Mouse (Mus musculus): ENCODE measurements around the gene Bscl2. TPM values are rescaled to one million over a fixed set of nuclear protein-coding genes. Genes with fewer than 3 reads are reported as not detected.

Bscl2 gene
- polyA plus RNA-seq (2014; fragmentation: Nextera tagmentation; extraction: Ambion mirVana): 44.9 and 47.3 TPM in 2 replicates

- peak within 1 kb of the TSS; percentile 73 for H3K9ac ChIP-seq (ENCODE audit: low read depth, low read length)
- H3K27me3 ChIP-seq (replicated peaks; ENCODE audit: control insufficient read depth, insufficient read depth, low read length): no peaks in the 10 kb centered on the region
- DNase-seq (ENCODE audit: low spot score) (peak; percentile 92), ATAC-seq (ENCODE audit: low read depth) (peak; percentile 84)
- WGBS: under 1% methylated on average over 28 of the region's 38 CpGs
- H3K9me3 ChIP-seq (ENCODE audit: control insufficient read depth, low read length): no peaks in the 10 kb centered on the region
- peak within 1 kb of the TSS; percentile 97 for H3K27ac ChIP-seq (replicated peaks; ENCODE audit: low read depth, low read length)
- peak within 1 kb of the TSS; percentile 63 for H3K4me2 ChIP-seq (ENCODE audit: low read depth, low read length)
- H3K36me3 ChIP-seq (ENCODE audit: control insufficient read depth, insufficient read depth, low read length): peaks cover 38% of the 10 kb centered on the region
- peak within 1 kb of the TSS; percentile 44 for H3K4me3 ChIP-seq (ENCODE audit: low read depth, low read length)
- H3K4me1 ChIP-seq (ENCODE audit: control insufficient read depth, insufficient read depth, low read length): peaks cover 23% of the 10 kb centered on the region
Measured at GRCm38 (mm10) chr19:8837251-8837791, at the start of gene Bscl2. Gene Bscl2 (plus strand): TSS chr19:8837467.

DNA sequence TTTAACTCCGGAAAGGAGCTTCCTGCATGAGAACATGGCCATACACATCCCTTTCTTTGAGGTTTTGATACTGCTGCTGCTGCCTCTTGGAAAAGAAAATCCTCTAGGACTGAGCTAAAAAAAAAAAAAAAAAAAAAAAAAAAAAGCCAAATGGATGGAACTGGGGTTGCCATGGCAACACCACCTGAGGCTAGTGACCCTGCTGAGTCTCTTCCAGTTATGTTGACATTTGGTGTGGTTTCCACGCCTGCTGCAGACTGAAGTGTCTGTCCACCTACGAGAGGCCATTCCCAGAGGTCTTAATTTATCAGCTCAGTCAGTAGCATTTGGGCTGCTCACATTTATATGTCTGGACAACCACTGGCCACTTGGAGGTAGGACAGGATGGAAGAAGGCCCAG is 48.7 kb upstream of the Bscl2 start:
- no peak overlapping the region for H3K4me2 ChIP-seq (ENCODE audit: low read depth, low read length)
- H3K4me1 ChIP-seq (ENCODE audit: control insufficient read depth, insufficient read depth, low read length): peaks cover 3% of the 10 kb centered on the region; the same call in 1 of the 2 replicates
- H3K27ac ChIP-seq (replicated peaks; ENCODE audit: low read depth, low read length): no peak overlapping the region
- peaks cover 15% of the 10 kb centered on the region for H3K36me3 ChIP-seq (ENCODE audit: control insufficient read depth, insufficient read depth, low read length)
- WGBS: 21% methylated on average over 3 of the region's 3 CpGs
- 0 out of 2 replicates have a peak, but pooled peaks cover 2% of the 10 kb centered on the region for H3K9me3 ChIP-seq (ENCODE audit: control insufficient read depth, low read length)
- H3K9ac ChIP-seq (ENCODE audit: low read depth, low read length): no peak overlapping the region
- DNase-seq (ENCODE audit: low spot score) (no peak), ATAC-seq (ENCODE audit: low read depth) (no peak)
- no peak overlapping the region for H3K4me3 ChIP-seq (ENCODE audit: low read depth, low read length)
- no peaks in the 10 kb centered on the region for H3K27me3 ChIP-seq (replicated peaks; ENCODE audit: control insufficient read depth, insufficient read depth, low read length)

DNA sequence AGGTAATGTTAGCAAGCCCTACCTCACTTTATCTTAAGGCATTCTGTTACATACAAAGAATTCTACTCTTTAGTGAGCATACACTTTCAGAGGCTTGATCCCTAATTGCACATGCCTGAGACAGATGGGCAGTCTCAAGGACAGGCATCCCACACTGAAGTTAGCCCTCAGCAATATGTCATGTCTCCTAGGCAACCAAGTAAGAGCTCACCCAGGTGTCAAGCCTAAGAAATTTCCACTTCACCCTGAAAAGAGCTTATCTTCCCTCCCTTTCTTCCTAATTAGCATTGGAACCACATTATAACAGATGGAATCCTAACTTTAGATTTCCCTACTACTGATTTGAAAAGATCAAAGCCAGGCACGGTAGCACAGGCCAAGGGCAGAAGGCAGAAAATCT is 48.1 kb upstream of the Bscl2 start:
- 0 out of 2 replicates have a peak, but pooled peaks cover 2% of the 10 kb centered on the region for H3K9me3 ChIP-seq (ENCODE audit: control insufficient read depth, low read length)
- DNase-seq (ENCODE audit: low spot score): no peak
- H3K4me3 ChIP-seq (ENCODE audit: low read depth, low read length): no peak overlapping the region
- no peak for ATAC-seq (ENCODE audit: low read depth)
- H3K4me1 ChIP-seq (ENCODE audit: control insufficient read depth, insufficient read depth, low read length): peaks cover 3% of the 10 kb centered on the region; the same call in 1 of the 2 replicates
- peaks cover 20% of the 10 kb centered on the region for H3K36me3 ChIP-seq (ENCODE audit: control insufficient read depth, insufficient read depth, low read length)
- no peaks in the 10 kb centered on the region for H3K27me3 ChIP-seq (replicated peaks; ENCODE audit: control insufficient read depth, insufficient read depth, low read length)
- no peak overlapping the region for H3K27ac ChIP-seq (replicated peaks; ENCODE audit: low read depth, low read length)
- WGBS: 42% methylated on average over 1 of the region's 1 CpGs
- H3K4me2 ChIP-seq (ENCODE audit: low read depth, low read length): no peak overlapping the region
- no peak overlapping the region for H3K9ac ChIP-seq (ENCODE audit: low read depth, low read length)

GRCm38 (mm10) chr19:8790171-8790570 is 47.1 kb upstream of the Bscl2 start:
- 83% methylated on average over 7 of the region's 7 CpGs for WGBS
- Histone ChIP-seq H3K27ac (replicated peaks; ENCODE audit: low read depth, low read length) (no peak overlapping the region), H3K36me3 (ENCODE audit: control insufficient read depth, insufficient read depth, low read length) (peaks cover 30% of the 10 kb centered on the region), H3K9me3 (ENCODE audit: control insufficient read depth, low read length) (0 out of 2 replicates have a peak, but pooled peaks cover 2% of the 10 kb centered on the region), H3K27me3 (replicated peaks; ENCODE audit: control insufficient read depth, insufficient read depth, low read length) (no peaks in the 10 kb centered on the region), H3K4me3 (ENCODE audit: low read depth, low read length) (no peak overlapping the region), H3K4me2 (ENCODE audit: low read depth, low read length) (no peak overlapping the region), H3K4me1 (ENCODE audit: control insufficient read depth, insufficient read depth, low read length) (peaks cover 3% of the 10 kb centered on the region; the same call in 1 of the 2 replicates), H3K9ac (ENCODE audit: low read depth, low read length) (no peak overlapping the region)
- no peak for ATAC-seq (ENCODE audit: low read depth)
- no peak for DNase-seq (ENCODE audit: low spot score)

DNA sequence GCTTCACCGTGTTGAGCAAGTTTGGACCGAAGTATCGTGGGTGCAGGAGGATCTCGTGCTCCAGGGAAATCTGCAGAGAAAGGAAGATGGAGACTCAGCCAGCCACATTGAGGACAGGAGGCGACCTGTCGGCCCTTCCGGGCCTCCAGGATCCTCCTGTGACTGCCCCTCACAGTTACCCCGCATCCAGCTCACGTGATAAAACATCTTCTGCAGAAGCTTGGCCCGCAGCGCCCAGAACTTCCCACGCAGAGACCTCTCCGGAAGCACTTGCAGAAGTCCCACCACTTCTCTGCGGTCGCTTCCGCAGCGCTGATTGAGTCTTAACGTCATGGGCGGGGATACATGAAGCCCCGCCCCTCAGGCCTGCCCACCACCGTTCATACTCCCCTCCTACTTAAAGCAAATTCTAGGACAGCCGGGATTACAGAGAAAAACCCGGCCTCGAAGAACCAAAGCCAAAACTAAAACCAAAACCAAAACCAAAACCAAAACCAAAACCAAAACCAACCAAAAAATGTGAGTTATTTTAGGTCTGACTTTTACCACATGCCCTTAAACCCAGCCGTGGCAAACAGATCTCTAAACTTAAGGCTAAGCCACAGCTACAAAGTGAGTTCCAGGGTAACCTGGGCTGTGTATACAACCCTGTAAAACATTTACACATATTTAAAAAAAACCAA is 38.9 kb upstream of the Bscl2 start, which contains the start of gene Polr2g:
Gene Polr2g (minus strand): TSS at position 314 of the 683 bp plus-strand sequence.
- peak; percentile 77 for ATAC-seq (ENCODE audit: low read depth)
- peak within 1 kb of the TSS; percentile 36; the same call in 1 of the 2 replicates for H3K27ac ChIP-seq (replicated peaks; ENCODE audit: low read depth, low read length)
- under 1% methylated on average over 22 of the region's 25 CpGs for WGBS

GRCm38 (mm10) chr19:8798947-8799315 is 38.3 kb upstream of the Bscl2 start:
- DNase-seq (ENCODE audit: low spot score) (no peak), ATAC-seq (ENCODE audit: low read depth) (no peak)
- peaks cover 31% of the 10 kb centered on the region for H3K36me3 ChIP-seq (ENCODE audit: control insufficient read depth, insufficient read depth, low read length)
- no peak overlapping the region for H3K9ac ChIP-seq (ENCODE audit: low read depth, low read length)
- H3K4me3 ChIP-seq (ENCODE audit: low read depth, low read length): peak overlapping the region; percentile 67; the same call in 1 of the 2 replicates
- peak overlapping the region; percentile 18 for H3K4me2 ChIP-seq (ENCODE audit: low read depth, low read length)
- H3K4me1 ChIP-seq (ENCODE audit: control insufficient read depth, insufficient read depth, low read length): peaks cover 10% of the 10 kb centered on the region; the same call in 1 of the 2 replicates
- no peaks in the 10 kb centered on the region for H3K9me3 ChIP-seq (ENCODE audit: control insufficient read depth, low read length)
- no peak overlapping the region for H3K27ac ChIP-seq (replicated peaks; ENCODE audit: low read depth, low read length)
- H3K27me3 ChIP-seq (replicated peaks; ENCODE audit: control insufficient read depth, insufficient read depth, low read length): no peaks in the 10 kb centered on the region

More for the DNA sequence above, 38.9 kb upstream of the Bscl2 start, which contains the start of gene Polr2g:
- peak within 1 kb of the TSS; percentile 70 for H3K9ac ChIP-seq (ENCODE audit: low read depth, low read length)
- H3K27me3 ChIP-seq (replicated peaks; ENCODE audit: control insufficient read depth, insufficient read depth, low read length): no peaks in the 10 kb centered on the region
- peaks cover 10% of the 10 kb centered on the region; the same call in 1 of the 2 replicates for H3K4me1 ChIP-seq (ENCODE audit: control insufficient read depth, insufficient read depth, low read length)
- H3K36me3 ChIP-seq (ENCODE audit: control insufficient read depth, insufficient read depth, low read length): peaks cover 36% of the 10 kb centered on the region
- peak within 1 kb of the TSS; percentile 67 for H3K4me3 ChIP-seq (ENCODE audit: low read depth, low read length)
- H3K4me2 ChIP-seq (ENCODE audit: low read depth, low read length): peak within 1 kb of the TSS; percentile 88
- peak; percentile 97 for DNase-seq (ENCODE audit: low spot score)
- H3K9me3 ChIP-seq (ENCODE audit: control insufficient read depth, low read length): no peaks in the 10 kb centered on the region

DNA sequence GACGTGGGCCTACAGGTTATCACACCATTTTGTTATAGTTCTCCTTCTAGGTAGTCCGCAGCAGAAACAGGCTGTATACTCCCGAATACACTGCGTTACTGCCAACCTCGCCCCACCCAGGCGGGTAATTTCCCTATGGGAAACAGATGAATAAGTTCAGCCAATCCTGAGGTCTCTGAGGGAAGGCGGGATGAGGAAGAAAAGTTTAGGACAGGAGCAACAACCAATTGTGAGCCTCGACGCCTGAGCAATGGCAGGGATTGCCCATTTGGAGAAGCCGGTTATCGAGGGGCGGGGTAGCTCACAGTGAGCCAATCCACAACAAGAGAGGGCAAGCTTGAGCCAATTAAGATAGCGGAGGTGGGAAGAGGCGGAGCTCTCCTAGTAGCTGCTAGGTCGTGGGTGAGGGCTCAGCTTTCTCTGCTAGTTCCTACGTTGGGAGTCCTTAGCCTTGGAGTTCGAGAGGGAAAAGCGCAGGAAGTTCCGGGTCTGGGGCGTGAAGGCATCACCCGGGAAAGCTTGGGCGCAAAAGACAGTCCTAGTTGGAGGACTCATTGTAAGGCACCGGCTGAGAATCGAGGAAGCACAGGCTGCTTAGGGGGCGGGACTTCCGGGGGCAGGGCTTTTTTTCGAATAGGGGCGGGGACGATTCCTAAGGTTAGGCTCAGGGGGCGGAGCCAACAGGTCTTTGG is 35.0 kb upstream of the Bscl2 start, which contains the start of gene Zbtb3:
Gene Zbtb3 (plus strand): TSS at position 426 of the 692 bp plus-strand sequence.
- under 1% methylated on average over 30 of the region's 30 CpGs for WGBS
- ATAC-seq (ENCODE audit: low read depth) (peak; percentile 98), DNase-seq (ENCODE audit: low spot score) (peak; percentile 100)
- H3K36me3 ChIP-seq (ENCODE audit: control insufficient read depth, insufficient read depth, low read length): peaks cover 31% of the 10 kb centered on the region
- peak within 1 kb of the TSS; percentile 55 for H3K9ac ChIP-seq (ENCODE audit: low read depth, low read length)
- H3K4me3 ChIP-seq (ENCODE audit: low read depth, low read length): peak within 1 kb of the TSS; percentile 52
- no peaks in the 10 kb centered on the region for H3K9me3 ChIP-seq (ENCODE audit: control insufficient read depth, low read length)
- H3K4me2 ChIP-seq (ENCODE audit: low read depth, low read length): peak within 1 kb of the TSS; percentile 59
- H3K27me3 ChIP-seq (replicated peaks; ENCODE audit: control insufficient read depth, insufficient read depth, low read length): no peaks in the 10 kb centered on the region
- H3K27ac ChIP-seq (replicated peaks; ENCODE audit: low read depth, low read length): peak within 1 kb of the TSS; percentile 81
- H3K4me1 ChIP-seq (ENCODE audit: control insufficient read depth, insufficient read depth, low read length): peaks cover 10% of the 10 kb centered on the region; the same call in 1 of the 2 replicates

- H3K9ac ChIP-seq (ENCODE audit: low read depth, low read length): 0 out of 2 replicates have a peak overlapping the region, but pooled peaks have one; percentile 31
- H3K36me3 ChIP-seq (ENCODE audit: control insufficient read depth, insufficient read depth, low read length): peaks cover 39% of the 10 kb centered on the region
- H3K4me3 ChIP-seq (ENCODE audit: low read depth, low read length): peak overlapping the region; percentile 52; the same call in 1 of the 2 replicates
- ATAC-seq (ENCODE audit: low read depth) (no peak), DNase-seq (ENCODE audit: low spot score) (no peak)
- no peaks in the 10 kb centered on the region for H3K27me3 ChIP-seq (replicated peaks; ENCODE audit: control insufficient read depth, insufficient read depth, low read length)
- H3K9me3 ChIP-seq (ENCODE audit: control insufficient read depth, low read length): no peaks in the 10 kb centered on the region
- peak overlapping the region; percentile 81; the same call in 1 of the 2 replicates for H3K27ac ChIP-seq (replicated peaks; ENCODE audit: low read depth, low read length)
- 0 out of 2 replicates have a peak, but pooled peaks cover 6% of the 10 kb centered on the region for H3K4me1 ChIP-seq (ENCODE audit: control insufficient read depth, insufficient read depth, low read length)
- H3K4me2 ChIP-seq (ENCODE audit: low read depth, low read length): peak overlapping the region; percentile 59
- WGBS: 93% methylated on average over 9 of the region's 9 CpGs
Measured at GRCm38 (mm10) chr19:8803204-8803780, 34.0 kb upstream of the Bscl2 start.

Measured in embryonic facial prominence, embryonic 14.5 days (tissue).